Mouse (Mus musculus) MEL (cell line): Measurements from ENCODE around the gene Chst14.

Experiments used
- EP300 ChIP-seq, 2 experiments: IDR thresholded peaks; 2 replicates each; pipeline ENCODE4 v1.6.1; 2011; ENCODE audit warnings: improper control_type of control experiment in 2 of 2, low read length in 2 of 2, low read depth in 1 of 2, mild to moderate bottlenecking in 1 of 2
- NRF1 ChIP-seq: IDR thresholded peaks from 2 replicates; pipeline ENCODE4 v1.6.1; 2014; ENCODE audit warnings: low read depth, mild to moderate bottlenecking, inconsistent platforms, low read length, improper control_type of control experiment, moderate library complexity; ENCODE audit not compliant: poor library complexity, insufficient read depth, severe bottlenecking
- POLR2A ChIP-seq, 2 experiments: IDR thresholded peaks; 2 replicates each; pipeline ENCODE4 v1.6.1; 2011 to 2012; ENCODE audit warnings: low read length in 2 of 2, mild to moderate bottlenecking in 2 of 2, control low read depth in 1 of 2, improper control_type of control experiment in 1 of 2, low read depth in 1 of 2, moderate library complexity in 1 of 2; ENCODE audit not compliant: control insufficient read depth in 1 of 2, insufficient read depth in 1 of 2, poor library complexity in 1 of 2
- RCOR1 ChIP-seq: IDR thresholded peaks from 2 replicates; pipeline ENCODE4 v1.6.1; 2012; ENCODE audit warnings: low read depth, mild to moderate bottlenecking, inconsistent platforms, low read length, improper control_type of control experiment
- ZKSCAN1 ChIP-seq: IDR thresholded peaks from 2 replicates; pipeline ENCODE4 v1.6.1; 2012; ENCODE audit warnings: low read depth, mild to moderate bottlenecking, inconsistent platforms, low read length, improper control_type of control experiment, moderate library complexity

GRCm38 (mm10) chr2:118910605-118911278 lies 15.6 kb upstream of the Chst14 start:
- TF ChIP-seq EP300 (IDR thresholded peaks at IDR 0.05; ENCODE audit: low read depth in 1 of 2, low read length in 2 of 2) (no peak), RCOR1 (no peak), NRF1 (no peak), ZKSCAN1 (no peak), POLR2A (IDR thresholded peaks at IDR 0.05; ENCODE audit: control insufficient read depth in 1 of 2, insufficient read depth in 1 of 2, low read depth in 1 of 2, low read length in 2 of 2, poor library complexity in 1 of 2) (no peak)
